Mouse (Mus musculus): Measurements from ENCODE around the gene Car12. TPM values are rescaled to one million over a fixed set of nuclear protein-coding genes. Genes with fewer than 3 reads are reported as not detected.
"Not testable (repeated sequence)": the region's sequence is repeated elsewhere in the genome, so short reads cannot be mapped to it uniquely, and the experiment has no call there.

Car12 gene
- polyA plus RNA-seq, 1 experiment from 2014 or later, result 0.17 TPM

DNA sequence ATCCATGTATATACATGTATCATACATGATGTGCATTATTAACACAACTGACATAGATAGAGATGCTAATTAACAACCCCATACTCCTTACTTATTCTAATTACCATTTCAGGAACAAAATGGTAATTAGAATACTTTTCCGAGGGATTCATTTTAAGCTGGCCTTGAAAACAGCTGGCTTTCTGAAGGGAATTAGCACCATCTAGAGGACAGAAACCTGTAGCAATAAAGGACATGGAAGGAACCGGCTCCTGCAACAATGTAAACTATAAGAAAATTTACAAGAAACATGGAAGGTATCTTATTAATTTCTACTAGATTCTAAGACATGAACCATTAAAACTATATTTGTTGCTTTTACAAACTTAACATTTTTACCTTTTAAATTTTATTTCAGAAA lies 74.3 kb downstream of the Car12 start:
- no peak for ATAC-seq (ENCODE audit: low read depth)
- no peaks in the 10 kb centered on the region for H3K36me3 ChIP-seq
- no peaks in the 10 kb centered on the region for H3K4me1 ChIP-seq (replicated peaks)
- no peak for DNase-seq
- no peak overlapping the region for H3K4me2 ChIP-seq
- WGBS (ENCODE audit: insufficient replicate concordance), result 17% methylated on average over 2 of the region's 2 CpGs
- no peaks in the 10 kb centered on the region for H3K9me3 ChIP-seq (replicated peaks)
- no peak overlapping the region for H3K27ac ChIP-seq
- H3K27me3 ChIP-seq, result peaks cover under 1% of the 10 kb centered on the region; the same call in 1 of the 2 replicates
- no peak overlapping the region for H3K4me3 ChIP-seq (replicated peaks)
- H3K9ac ChIP-seq, result no peak overlapping the region

DNA sequence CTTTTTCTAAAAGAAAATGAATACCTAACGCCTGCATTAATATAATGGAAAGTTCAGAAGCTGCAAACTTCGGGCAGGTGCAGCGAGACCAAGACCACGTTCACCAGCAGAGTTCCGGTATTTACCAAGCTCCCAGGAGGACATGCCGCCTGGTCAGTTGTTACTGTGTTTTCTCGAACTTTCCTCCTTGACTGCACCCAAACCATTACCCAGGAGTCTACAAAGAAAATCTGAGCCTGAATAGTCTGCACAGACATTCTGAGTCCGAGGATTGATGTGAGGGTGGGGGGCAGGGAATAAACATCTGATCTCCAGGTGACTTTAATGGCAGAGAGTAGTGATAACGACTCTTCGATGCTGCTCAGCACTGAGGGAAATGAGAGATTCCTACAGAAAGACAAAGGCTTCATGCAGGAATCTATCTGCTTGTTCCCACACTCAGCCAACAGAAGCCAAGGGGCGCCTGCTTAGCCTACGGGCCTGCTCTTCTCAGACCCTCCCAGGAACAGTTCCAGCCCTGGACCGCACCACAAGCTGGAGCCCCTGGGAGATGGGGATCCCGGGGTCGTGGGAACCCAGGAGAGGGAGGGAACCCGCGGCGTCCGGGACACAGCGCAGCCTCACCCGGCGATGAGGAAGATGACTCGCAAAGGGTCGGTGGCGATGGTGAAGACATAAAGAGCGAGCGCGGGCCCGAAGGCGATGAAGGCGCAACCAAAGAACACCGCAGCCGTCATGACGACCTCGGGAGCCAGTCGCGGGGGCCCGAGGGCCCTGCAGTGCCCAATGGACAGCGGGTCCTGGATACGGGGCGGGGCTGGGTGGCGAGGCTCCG lies 81.4 kb downstream of the Car12 start:
- peak overlapping the region; percentile 92 for H3K4me2 ChIP-seq
- DNase-seq (no peak), ATAC-seq (ENCODE audit: low read depth) (no peak)
- WGBS (ENCODE audit: insufficient replicate concordance), result 5% methylated on average over 43 of the region's 43 CpGs
- peak overlapping the region; percentile 66 for H3K4me3 ChIP-seq (replicated peaks)
- H3K9me3 ChIP-seq (replicated peaks), result no peaks in the 10 kb centered on the region
- peak overlapping the region; percentile 64 for H3K9ac ChIP-seq
- H3K27ac ChIP-seq, result no peak overlapping the region
- H3K27me3 ChIP-seq, result peaks cover 20% of the 10 kb centered on the region
- H3K4me1 ChIP-seq (replicated peaks), result peaks cover 21% of the 10 kb centered on the region
- H3K36me3 ChIP-seq, result no peaks in the 10 kb centered on the region

DNA sequence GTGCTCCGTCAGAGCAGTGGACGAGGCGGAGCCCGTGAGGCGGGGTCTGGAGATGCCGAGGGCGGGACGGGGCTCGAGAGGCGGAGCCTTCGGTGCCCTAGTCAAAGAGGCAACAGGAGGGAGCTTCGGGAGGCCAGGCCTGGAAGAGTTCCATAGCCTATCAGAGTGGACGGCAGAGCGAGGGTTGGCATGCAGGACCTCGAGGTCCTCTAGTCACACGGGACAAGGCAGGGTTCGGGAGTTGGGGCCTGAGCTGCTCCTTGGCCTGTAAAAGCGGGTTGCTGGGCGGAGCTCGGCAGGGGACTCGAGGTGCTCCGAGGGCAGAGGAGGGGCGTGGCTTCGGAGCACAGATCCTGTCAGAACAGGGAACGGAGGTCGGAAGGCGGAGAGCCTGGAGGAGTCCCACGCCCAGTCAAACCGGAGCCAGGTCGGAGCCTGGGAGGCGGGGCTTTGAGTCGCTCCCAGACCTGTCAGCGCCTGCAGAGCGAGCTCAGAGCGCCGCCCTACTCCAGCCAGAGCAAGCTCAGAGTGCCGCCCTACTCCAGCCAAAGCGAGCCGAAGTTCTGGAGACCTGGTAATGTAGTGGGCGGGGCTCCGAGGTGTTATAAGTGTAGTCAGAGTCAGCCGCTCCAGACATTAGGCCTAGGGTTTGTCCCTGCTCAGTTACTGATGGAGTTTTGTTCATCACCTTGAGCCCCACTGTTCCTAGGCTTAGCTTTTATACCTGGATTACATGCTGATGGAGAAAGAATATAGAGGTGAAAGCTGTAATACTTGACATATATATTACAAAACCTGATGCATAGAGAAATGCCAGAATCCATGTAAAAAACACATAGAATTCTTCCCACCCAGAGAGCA lies 82.2 kb downstream of the Car12 start, which contains the start of gene Aph1b:
Aph1b (minus strand) TSS at position 27 of the 861 bp plus-strand sequence.
- WGBS (ENCODE audit: insufficient replicate concordance), result under 1% methylated on average over 42 of the region's 42 CpGs
- ATAC-seq (ENCODE audit: low read depth), result peak; percentile 97
- peak within 1 kb of the TSS; percentile 92 for H3K4me2 ChIP-seq

GRCm38 (mm10) chr9:66796739-66797138 lies 83.3 kb downstream of the Car12 start, which contains the start of gene Gm10647:
TSS of gene Gm10647 (plus strand) at chr9:66797039.
- DNase-seq (no peak), ATAC-seq (ENCODE audit: low read depth) (no peak)
- H3K36me3 ChIP-seq, result no peaks in the 10 kb centered on the region
- peaks cover 24% of the 10 kb centered on the region for H3K27me3 ChIP-seq
- H3K4me2 ChIP-seq, result peak within 1 kb of the TSS; percentile 92
- 67% methylated on average over 5 of the region's 5 CpGs for WGBS (ENCODE audit: insufficient replicate concordance)
- H3K4me1 ChIP-seq (replicated peaks), result peaks cover 22% of the 10 kb centered on the region
- no peak within 1 kb of the TSS for H3K27ac ChIP-seq
- no peaks in the 10 kb centered on the region for H3K9me3 ChIP-seq (replicated peaks)
- peak within 1 kb of the TSS; percentile 66 for H3K4me3 ChIP-seq (replicated peaks)
- H3K9ac ChIP-seq, result peak within 1 kb of the TSS; percentile 64; the same call in 1 of the 2 replicates

More for the DNA sequence above, 82.2 kb downstream of the Car12 start, which contains the start of gene Aph1b:
- Histone ChIP-seq H3K27me3 (peaks cover 20% of the 10 kb centered on the region), H3K9me3 (replicated peaks) (no peaks in the 10 kb centered on the region), H3K9ac (peak within 1 kb of the TSS; percentile 64), H3K27ac (peak within 1 kb of the TSS; percentile 73), H3K4me3 (replicated peaks) (peak within 1 kb of the TSS; percentile 66), H3K4me1 (replicated peaks) (peaks cover 21% of the 10 kb centered on the region), H3K36me3 (no peaks in the 10 kb centered on the region)
- peak; percentile 98 for DNase-seq

- peaks cover 17% of the 10 kb centered on the region for H3K4me1 ChIP-seq (replicated peaks)
- H3K9me3 ChIP-seq (replicated peaks), result no peaks in the 10 kb centered on the region
- no peak for DNase-seq
- no peak overlapping the region for H3K27ac ChIP-seq
- H3K4me3 ChIP-seq (replicated peaks), result no peak overlapping the region
- no peak overlapping the region for H3K9ac ChIP-seq
- peak overlapping the region; percentile 28 for H3K4me2 ChIP-seq
- peaks cover 42% of the 10 kb centered on the region for H3K27me3 ChIP-seq
- 27% methylated on average over 12 of the region's 12 CpGs for WGBS (ENCODE audit: insufficient replicate concordance)
- no peaks in the 10 kb centered on the region for H3K36me3 ChIP-seq
- peak; percentile 50; the same call in 1 of the 2 replicates for ATAC-seq (ENCODE audit: low read depth)
These were observed 88.5 kb downstream of the Car12 start for GRCm38 (mm10) chr9:66801947-66802346.

DNA sequence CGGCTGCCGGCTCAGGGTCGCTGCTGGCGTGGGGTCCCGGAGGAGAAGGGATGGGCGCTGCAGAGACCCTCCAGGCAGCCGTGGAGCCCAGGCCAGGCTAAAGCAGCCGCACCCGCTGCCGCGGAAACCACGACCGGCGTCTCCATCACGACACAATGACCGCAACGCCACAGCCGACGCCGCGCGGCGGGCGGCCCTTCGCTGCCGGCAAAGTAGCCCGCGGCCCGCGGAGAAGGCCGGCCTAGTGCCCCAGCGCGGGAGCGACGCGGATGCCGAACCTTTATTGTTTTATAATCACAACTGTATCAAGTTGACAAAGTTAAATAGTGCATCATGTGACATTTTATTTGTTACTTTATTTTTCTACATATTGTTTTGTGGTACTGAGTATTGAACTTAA lies 92.5 kb downstream of the Car12 start:
- H3K9ac ChIP-seq; H3K9me3 ChIP-seq (replicated peaks); ATAC-seq (ENCODE audit: low read depth); H3K36me3 ChIP-seq; DNase-seq; H3K27ac ChIP-seq: not testable (repeated sequence)
- peak overlapping the region; percentile 27 for H3K4me3 ChIP-seq (replicated peaks)
- H3K4me1 ChIP-seq (replicated peaks), result peaks cover 16% of the 10 kb centered on the region
- 4% methylated on average over 32 of the region's 37 CpGs for WGBS (ENCODE audit: insufficient replicate concordance)
- H3K27me3 ChIP-seq, result peaks cover 64% of the 10 kb centered on the region
- H3K4me2 ChIP-seq, result peak overlapping the region; percentile 51

DNA sequence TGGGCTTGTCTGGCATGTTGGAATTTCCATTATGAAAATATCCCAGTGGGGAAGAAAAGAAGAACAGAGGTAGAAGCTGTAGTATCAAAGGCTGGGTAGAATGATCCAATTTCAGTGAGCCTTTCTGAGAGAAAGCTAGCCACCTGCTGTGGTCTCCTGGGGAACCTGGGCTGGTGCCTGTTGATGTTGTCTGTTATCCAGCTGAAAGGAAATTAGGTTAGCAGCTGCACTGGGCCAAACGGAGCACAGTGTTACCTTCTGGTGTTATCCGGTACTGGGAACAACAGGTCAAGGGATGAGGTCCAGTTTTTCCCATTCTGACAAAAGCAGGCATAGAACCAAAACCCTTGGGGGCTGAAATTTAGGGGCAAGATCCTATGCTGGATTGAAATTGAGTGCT lies 99.9 kb downstream of the Car12 start:
- Histone ChIP-seq H3K4me3 (replicated peaks) (no peak overlapping the region), H3K4me1 (replicated peaks) (no peaks in the 10 kb centered on the region), H3K27ac (no peak overlapping the region), H3K4me2 (no peak overlapping the region), H3K36me3 (no peaks in the 10 kb centered on the region), H3K27me3 (peaks cover 12% of the 10 kb centered on the region; the same call in 1 of the 2 replicates), H3K9me3 (replicated peaks) (no peaks in the 10 kb centered on the region), H3K9ac (no peak overlapping the region)
- DNase-seq (no peak), ATAC-seq (ENCODE audit: low read depth) (no peak)
- WGBS (ENCODE audit: insufficient replicate concordance), result 55% methylated on average over 2 of the region's 2 CpGs

Other genes with a start within 250 kb of the Car12 start
- 0.68 and 0.82 TPM in 2 replicates for gene Fbxl22, start 199.1 kb upstream of the Car12 start, polyA plus RNA-seq (2015; fragmentation: Nextera tagmentation; extraction: Ambion mirVana)
- gene Usp3, start 120.5 kb upstream of the Car12 start, polyA plus RNA-seq (2015; fragmentation: Nextera tagmentation; extraction: Ambion mirVana), result 15.4 and 18.8 TPM in 2 replicates
- gene Aph1b, start 81.8 kb downstream of the Car12 start, polyA plus RNA-seq (2015; fragmentation: Nextera tagmentation; extraction: Ambion mirVana), result 1.8 TPM in 2 replicates
- gene Gm10647, start 83.4 kb downstream of the Car12 start, polyA plus RNA-seq (2015; fragmentation: Nextera tagmentation; extraction: Ambion mirVana), result 0.13 and 0.17 TPM in 2 replicates
- 1.1 and 1.2 TPM in 2 replicates for gene Aph1c, start 121.0 kb downstream of the Car12 start, polyA plus RNA-seq (2015; fragmentation: Nextera tagmentation; extraction: Ambion mirVana)
- 30.9 and 38.0 TPM in 2 replicates for gene Rab8b, start 206.0 kb downstream of the Car12 start, polyA plus RNA-seq (2015; fragmentation: Nextera tagmentation; extraction: Ambion mirVana)
- 702 and 803 TPM in 2 replicates for gene Rps27l, start 232.4 kb downstream of the Car12 start, polyA plus RNA-seq (2015; fragmentation: Nextera tagmentation; extraction: Ambion mirVana)

Data from liver, embryonic 13.5 days (tissue).